Mouse (Mus musculus) myocyte (in vitro differentiated cells): ENCODE data around the gene Pkd1. TPM values are rescaled to one million over a fixed set of nuclear protein-coding genes. Genes with fewer than 3 reads are reported as not detected.

Source experiments
- H3K27me3 ChIP-seq: one replicate; pipeline ENCODE4 v1.6.1; 2011; ENCODE audit not compliant: control insufficient read depth, insufficient read depth, insufficient read length
- H3K36me3 ChIP-seq: one replicate; pipeline ENCODE4 v1.6.1; 2011; ENCODE audit not compliant: control insufficient read depth, insufficient read depth
- H3K4me2 ChIP-seq: one replicate; pipeline ENCODE4 v1.6.1; 2011; ENCODE audit warnings: low read depth, control low read depth
- H3K4me3 ChIP-seq: one replicate; pipeline ENCODE4 v1.5.1; 2011; ENCODE audit warnings: mild to moderate bottlenecking, control low read depth, moderate library complexity
- H3K79me2 ChIP-seq: one replicate; pipeline ENCODE4 v1.6.1; 2011; ENCODE audit not compliant: control insufficient read depth, insufficient read depth
- H3ac ChIP-seq: one replicate; pipeline ENCODE4 v1.6.1; 2011; ENCODE audit not compliant: control insufficient read depth, insufficient read length
- CEBPB ChIP-seq: IDR thresholded peaks from 2 replicates; pipeline ENCODE4 v1.6.1; 2011; ENCODE audit warnings: mild to moderate bottlenecking, moderate library complexity; ENCODE audit not compliant: poor library complexity, insufficient read depth, severe bottlenecking
- E2F4 ChIP-seq: IDR thresholded peaks from one replicate; pipeline ENCODE4 v1.6.1; 2011; ENCODE audit warnings: mild to moderate bottlenecking, control low read depth, moderate library complexity; ENCODE audit not compliant: insufficient read depth
- MAX ChIP-seq: IDR thresholded peaks from one replicate; pipeline ENCODE4 v1.6.1; 2011; ENCODE audit warnings: low read depth, mild to moderate bottlenecking, control low read depth
- MYOD1 ChIP-seq, 3 experiments: IDR thresholded peaks; one replicate each; pipeline ENCODE4 v1.6.1; 2011; ENCODE audit warnings: control low read depth in 2 of 3, low read depth in 2 of 3, mild to moderate bottlenecking in 2 of 3, moderate library complexity in 1 of 3; ENCODE audit not compliant: insufficient read length in 2 of 3, control insufficient read depth in 1 of 3
- MYOG ChIP-seq, 3 experiments: IDR thresholded peaks; one replicate each; pipeline ENCODE4 v1.6.1; 2011; ENCODE audit warnings: control low read depth in 2 of 3, low read depth in 2 of 3, mild to moderate bottlenecking in 2 of 3; ENCODE audit not compliant: insufficient read length in 2 of 3, control insufficient read depth in 1 of 3, insufficient read depth in 1 of 3
- POLR2A ChIP-seq: IDR thresholded peaks from one replicate; pipeline ENCODE4 v1.6.1; 2011; ENCODE audit warnings: low read depth, mild to moderate bottlenecking, control low read depth, moderate library complexity; ENCODE audit not compliant: insufficient read length
- POLR2AphosphoS2 ChIP-seq: IDR thresholded peaks from one replicate; pipeline ENCODE4 v1.6.1; 2011; ENCODE audit warnings: low read depth, control low read depth; ENCODE audit not compliant: insufficient read length
- REST ChIP-seq: IDR thresholded peaks from one replicate; pipeline ENCODE4 v1.6.1; 2011; ENCODE audit warnings: mild to moderate bottlenecking, control low read depth, moderate library complexity; ENCODE audit not compliant: insufficient read depth, insufficient read length
- SRF ChIP-seq: IDR thresholded peaks from one replicate; pipeline ENCODE4 v1.6.1; 2011; ENCODE audit warnings: low read depth; ENCODE audit not compliant: control insufficient read depth, insufficient read length
- TCF12 ChIP-seq: IDR thresholded peaks from one replicate; pipeline ENCODE4 v1.6.1; 2011; ENCODE audit warnings: mild to moderate bottlenecking, control low read depth; ENCODE audit not compliant: poor library complexity, insufficient read depth, severe bottlenecking
- TCF3 ChIP-seq: IDR thresholded peaks from one replicate; pipeline ENCODE4 v1.6.1; 2011; ENCODE audit warnings: low read depth, control low read depth; ENCODE audit not compliant: insufficient read length
- USF1 ChIP-seq: IDR thresholded peaks from one replicate; pipeline ENCODE4 v1.6.1; 2011; ENCODE audit warnings: low read depth, mild to moderate bottlenecking, control low read depth, moderate library complexity
- polyA plus RNA-seq: library from polyadenylated mRNA; unstranded; fragments of >200 nt; fragmentation: generic; extraction: Trizol; gene quantifications from one replicate; pipeline ENCODE4 v1.2.1, GENCODE M21; 2012; ENCODE audit warnings: missing spikeins

Gene Pkd1
- polyA plus RNA-seq, 1 experiment: 47.2 TPM

GRCm38 (mm10) chr17:24625472-24625871, 75.8 kb downstream of the Pkd1 start:
- no peak overlapping the region for H3K4me3 ChIP-seq
- TF ChIP-seq POLR2AphosphoS2 (no peak), MAX (no peak), SRF (no peak), TCF12 (no peak), TCF3 (no peak), MYOG (IDR thresholded peaks at IDR 0.05; ENCODE audit: control insufficient read depth in 1 of 3, insufficient read depth in 1 of 3, insufficient read length in 2 of 3, low read depth in 2 of 3) (no peak), REST (no peak)
- peaks cover 30% of the 10 kb centered on the region for H3K36me3 ChIP-seq
- H3K4me2 ChIP-seq: no peak overlapping the region
- H3K27me3 ChIP-seq: no peaks in the 10 kb centered on the region
- no peak overlapping the region for H3ac ChIP-seq
- no peaks in the 10 kb centered on the region for H3K79me2 ChIP-seq

DNA sequence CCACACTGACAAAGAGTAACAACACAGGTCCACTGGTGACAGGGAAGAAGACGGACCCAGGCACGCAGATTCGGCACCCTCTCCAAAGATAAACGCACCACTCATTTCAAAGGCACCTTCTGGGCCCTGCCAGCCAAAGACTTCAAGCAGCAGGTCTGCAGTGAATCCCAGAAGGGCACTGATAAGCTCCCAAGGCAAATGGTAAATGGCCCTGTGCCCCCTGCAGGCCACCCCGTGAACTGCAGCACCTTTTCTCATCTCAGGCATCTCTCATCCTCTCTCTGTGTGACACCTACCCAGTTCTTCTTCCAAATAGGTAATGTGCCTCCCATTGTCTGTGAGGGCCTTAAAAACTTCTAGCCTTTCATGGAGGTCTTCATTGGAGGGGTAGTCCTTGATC, 79.0 kb downstream of the Pkd1 start:
- H3K4me3 ChIP-seq: no peak overlapping the region
- TF ChIP-seq POLR2AphosphoS2: no peak
- no peak for TF ChIP-seq TCF12
- TF ChIP-seq MAX: no peak
- TF ChIP-seq REST: no peak
- no peak for TF ChIP-seq POLR2A
- TF ChIP-seq SRF: no peak
- TF ChIP-seq TCF3: no peak
- TF ChIP-seq MYOD1 (IDR thresholded peaks at IDR 0.05; ENCODE audit: control insufficient read depth in 1 of 3, insufficient read length in 2 of 3, low read depth in 2 of 3): no peak
- no peak for TF ChIP-seq E2F4
- no peak for TF ChIP-seq USF1
- no peak for TF ChIP-seq MYOG (IDR thresholded peaks at IDR 0.05; ENCODE audit: control insufficient read depth in 1 of 3, insufficient read depth in 1 of 3, insufficient read length in 2 of 3, low read depth in 2 of 3)
- peaks cover 20% of the 10 kb centered on the region for H3K36me3 ChIP-seq
- peaks cover 6% of the 10 kb centered on the region for H3K79me2 ChIP-seq
- no peak overlapping the region for H3K4me2 ChIP-seq
- H3ac ChIP-seq: no peak overlapping the region
- H3K27me3 ChIP-seq: no peaks in the 10 kb centered on the region

DNA sequence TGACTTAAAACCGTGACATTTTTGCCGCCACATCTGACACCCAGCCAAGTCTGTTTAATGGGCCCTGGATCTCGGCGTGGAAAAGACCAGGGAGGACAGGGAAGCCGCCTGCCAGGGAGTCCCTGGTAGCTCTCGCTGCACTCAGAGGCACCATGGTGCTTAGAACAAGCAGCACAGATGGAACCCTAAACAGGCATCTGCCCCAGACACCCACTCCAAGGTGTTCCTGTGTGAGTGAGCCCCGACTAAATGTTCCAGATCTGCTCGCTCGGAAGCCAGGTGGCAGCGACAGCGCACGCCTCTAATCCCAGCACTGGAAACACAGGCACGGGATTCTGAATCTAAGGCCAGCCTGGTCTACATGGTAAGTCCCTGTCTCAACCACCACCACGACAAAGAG, 80.4 kb downstream of the Pkd1 start:
- H3K4me3 ChIP-seq: no peak overlapping the region
- TF ChIP-seq E2F4 (no peak), MYOG (IDR thresholded peaks at IDR 0.05; ENCODE audit: control insufficient read depth in 1 of 3, insufficient read depth in 1 of 3, insufficient read length in 2 of 3, low read depth in 2 of 3) (no peak), CEBPB (no peak), REST (no peak), USF1 (no peak), SRF (no peak), TCF12 (no peak), POLR2A (no peak), TCF3 (no peak), MYOD1 (IDR thresholded peaks at IDR 0.05; ENCODE audit: control insufficient read depth in 1 of 3, insufficient read length in 2 of 3, low read depth in 2 of 3) (no peak), MAX (no peak)
- H3K36me3 ChIP-seq: peaks cover 17% of the 10 kb centered on the region
- H3K79me2 ChIP-seq: peaks cover 6% of the 10 kb centered on the region
- H3ac ChIP-seq: no peak overlapping the region
- no peaks in the 10 kb centered on the region for H3K27me3 ChIP-seq
- H3K4me2 ChIP-seq: no peak overlapping the region

DNA sequence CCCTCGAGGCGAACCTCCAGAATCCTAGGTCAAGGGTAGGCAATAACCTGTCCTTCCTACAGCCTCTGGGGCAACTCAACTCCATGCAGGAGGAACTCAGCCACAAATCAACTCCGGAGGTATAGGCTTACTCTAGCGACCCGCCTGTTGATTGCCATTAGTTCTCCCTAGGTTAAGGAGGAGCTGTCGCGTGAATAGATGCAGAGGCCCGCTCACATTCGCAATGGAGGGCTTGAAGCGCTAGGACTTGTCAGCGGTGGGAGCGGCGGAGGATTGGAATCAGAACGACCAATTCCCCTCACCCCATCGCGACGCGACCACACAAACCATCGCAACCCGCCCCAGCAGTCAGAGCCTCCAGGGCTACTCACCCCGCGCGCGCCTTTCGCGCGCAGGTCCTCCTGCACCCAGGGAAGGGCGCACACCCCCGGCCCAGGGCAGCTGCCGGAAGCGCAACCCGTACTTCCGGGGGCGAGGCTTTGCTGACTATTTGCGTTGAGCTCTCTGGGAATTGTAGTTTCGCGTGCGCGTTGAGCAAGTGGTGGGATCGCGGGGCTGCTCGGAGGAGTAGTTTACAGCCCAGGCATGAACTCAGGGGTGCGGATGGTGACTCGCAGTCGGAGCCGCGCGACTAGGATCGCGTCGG, 82.7 kb downstream of the Pkd1 start, which contains the start of the genes Tsc2 and Nthl1:
Gene Tsc2 (minus strand): TSS at position 464 of the 646 bp plus-strand sequence.
Gene Nthl1 (plus strand): TSS at position 514 of the 646 bp plus-strand sequence.
- no peaks in the 10 kb centered on the region for H3K27me3 ChIP-seq
- H3K4me3 ChIP-seq: peak within 1 kb of the TSS; percentile 77
- TF ChIP-seq TCF3 (no peak), POLR2AphosphoS2 (peak; percentile 79), POLR2A (peak; percentile 65), MYOD1 (IDR thresholded peaks at IDR 0.05; ENCODE audit: control insufficient read depth in 1 of 3, insufficient read length in 2 of 3, low read depth in 2 of 3) (peak in 1 of 3 experiments; percentile 61), TCF12 (no peak), MYOG (IDR thresholded peaks at IDR 0.05; ENCODE audit: control insufficient read depth in 1 of 3, insufficient read depth in 1 of 3, insufficient read length in 2 of 3, low read depth in 2 of 3) (peak in 1 of 3 experiments; percentile 78), USF1 (no peak), E2F4 (peak; percentile 46), CEBPB (no peak), MAX (no peak), REST (no peak), SRF (no peak)
- peaks cover 6% of the 10 kb centered on the region for H3K79me2 ChIP-seq
- peak within 1 kb of the TSS; percentile 96 for H3K4me2 ChIP-seq
- peak within 1 kb of the TSS; percentile 42 for H3ac ChIP-seq
- peaks cover 17% of the 10 kb centered on the region for H3K36me3 ChIP-seq

DNA sequence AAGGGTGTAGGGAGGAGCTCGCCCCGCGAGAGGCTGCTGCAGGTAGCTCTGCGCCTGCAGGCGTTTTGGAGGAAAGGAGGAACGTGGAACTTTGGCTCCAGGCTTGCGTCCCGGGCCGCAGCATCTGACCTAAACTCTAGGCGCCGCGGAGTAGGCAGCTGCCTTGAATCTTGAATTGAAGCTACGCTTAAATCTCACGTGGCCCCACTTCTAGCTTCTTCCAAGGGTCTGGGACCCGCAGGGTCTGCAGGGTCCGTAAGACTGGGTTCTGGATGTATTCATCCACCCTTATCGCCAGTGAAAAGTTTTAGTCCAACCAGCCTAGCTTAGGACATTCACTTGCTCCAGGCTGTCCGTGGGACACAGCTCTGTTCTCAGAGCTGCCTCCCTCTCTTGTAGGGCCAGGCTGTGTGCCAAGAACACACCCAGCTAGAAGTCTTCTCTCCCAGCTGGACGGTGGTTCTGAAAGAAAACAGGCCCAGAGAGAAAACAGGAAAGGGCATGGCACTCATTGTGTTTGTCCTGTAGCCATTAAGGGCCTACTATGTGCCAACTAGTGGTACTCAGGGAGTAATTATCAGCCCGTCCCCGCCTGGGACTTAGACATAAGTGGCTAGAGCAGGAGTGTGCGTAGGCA, 83.3 kb downstream of the Pkd1 start:
- Histone ChIP-seq H3K36me3 (peaks cover 12% of the 10 kb centered on the region), H3K4me3 (peak overlapping the region; percentile 77), H3K27me3 (no peaks in the 10 kb centered on the region), H3ac (peak overlapping the region; percentile 42), H3K4me2 (peak overlapping the region; percentile 85), H3K79me2 (peaks cover 6% of the 10 kb centered on the region)
- TF ChIP-seq POLR2AphosphoS2: no peak
- TF ChIP-seq E2F4: no peak
- TF ChIP-seq SRF: no peak
- no peak for TF ChIP-seq REST
- TF ChIP-seq POLR2A: no peak
